Mouse (Mus musculus) forebrain, embryonic 11.5 days (tissue): Measurements from ENCODE around the gene Gm20388. TPM values are rescaled to one million over a fixed set of nuclear protein-coding genes. Genes with fewer than 3 reads are reported as not detected.
A peak's percentile ranks its signal among the peaks of the same experiment; 100 is the strongest.

Source experiments
- ATAC-seq: fragments of 200-750 bp; cut with Nextera tagmentation; replicated peaks from 2 replicates; pipeline ENCODE4 v1.8.0; 2017; ENCODE audit warnings: moderate TSS enrichment; ENCODE audit not compliant: low FRiP score
- DNase-seq: peaks from one replicate; pipeline ENCODE4 v3.0.0-alpha.2; 2017; ENCODE audit warnings: low spot score
- H3K27ac ChIP-seq: fragments of 300-500 bp; sonication (generic); 2 replicates; pipeline ENCODE4 v1.5.1; 2014; ENCODE audit warnings: low read depth, low read length
- H3K27me3 ChIP-seq: fragments of 300-500 bp; sonication (generic); 2 replicates; pipeline ENCODE4 v1.6.1; 2014; ENCODE audit warnings: mild to moderate bottlenecking, low read length, mixed read lengths; ENCODE audit not compliant: control insufficient read depth, insufficient read depth
- H3K36me3 ChIP-seq: fragments of 300-500 bp; sonication (generic); 2 replicates; pipeline ENCODE4 v1.6.1; 2014; ENCODE audit warnings: mild to moderate bottlenecking, low read length, moderate library complexity, mixed read lengths; ENCODE audit not compliant: control insufficient read depth, insufficient read depth
- H3K4me1 ChIP-seq: fragments of 300-500 bp; sonication (generic); replicated peaks from 2 replicates; pipeline ENCODE4 v1.6.1; 2014; ENCODE audit warnings: low read length, mixed read lengths; ENCODE audit not compliant: control insufficient read depth, insufficient read depth
- H3K4me2 ChIP-seq: fragments of 300-500 bp; sonication (generic); 2 replicates; pipeline ENCODE4 v1.6.1; 2014; ENCODE audit warnings: low read depth, mild to moderate bottlenecking, low read length, moderate library complexity, mixed read lengths; ENCODE audit not compliant: severe bottlenecking
- H3K4me3 ChIP-seq: fragments of 300-500 bp; sonication (generic); 2 replicates; pipeline ENCODE4 v1.5.1; 2014; ENCODE audit warnings: low read depth, low read length
- H3K9ac ChIP-seq: fragments of 300-500 bp; sonication (generic); 2 replicates; pipeline ENCODE4 v1.6.1; 2014; ENCODE audit warnings: low read length
- H3K9me3 ChIP-seq: fragments of 300-500 bp; sonication (generic); 2 replicates; pipeline ENCODE4 v1.6.1; 2016; ENCODE audit warnings: low read length, mixed read lengths; ENCODE audit not compliant: control insufficient read depth
- WGBS: fragments of 180-500 bp; shearing (Covaris S2); extraction: QIAGEN DNeasy Blood & Tissue Kit; methylation state at CpG from one replicate; pipeline ENCODE4 v1.1.7; 2014; 5-methylcytosine and 5-hydroxymethylcytosine counted together
- polyA plus RNA-seq: library from polyadenylated mRNA; unstranded; fragments of >200 nt; fragmentation: Nextera tagmentation; extraction: Ambion mirVana; gene quantifications from 2 replicates; pipeline ENCODE4 v1.2.1, GENCODE M21; 2014

Gene Gm20388
- polyA plus RNA-seq, 1 experiment from 2014 or later, result not detected

DNA sequence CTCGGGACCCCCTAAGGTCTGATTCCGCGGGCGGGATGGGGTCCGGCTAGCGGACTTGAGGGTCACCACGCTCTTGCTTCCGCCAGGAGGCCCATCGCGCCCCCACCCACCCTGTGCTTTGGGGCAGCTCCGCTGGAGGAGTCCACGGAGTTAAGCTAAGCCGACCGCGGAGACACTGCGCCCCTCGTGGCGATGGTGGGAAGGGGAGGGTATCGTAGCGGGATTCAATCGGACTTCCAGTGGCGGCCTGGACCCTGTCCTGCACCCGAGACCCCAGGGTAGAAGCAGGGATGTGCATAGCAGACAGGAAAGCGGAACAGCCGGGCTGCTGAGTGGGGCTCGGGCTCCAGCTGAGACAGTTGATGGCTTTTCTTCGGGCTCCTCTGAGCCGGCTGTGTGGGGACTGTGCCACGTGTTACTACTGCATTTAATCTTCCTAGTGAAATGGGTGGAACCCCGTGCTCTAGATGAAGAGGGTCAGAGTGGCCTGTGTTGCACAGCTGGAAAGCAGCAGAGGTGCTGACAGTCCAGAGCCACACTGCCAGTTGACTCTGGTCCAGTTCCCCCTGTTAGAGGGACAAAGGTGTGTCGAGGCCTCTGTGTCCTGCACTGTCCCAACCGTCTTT, 2320.2 kb downstream of the Gm20388 start:
- Histone ChIP-seq H3K4me2 (peak overlapping the region; percentile 88), H3K36me3 (no peaks in the 10 kb centered on the region), H3K4me1 (0 out of 2 replicates have a peak, but pooled peaks cover 3% of the 10 kb centered on the region), H3K27ac (no peak overlapping the region), H3K9ac (peak overlapping the region; percentile 45), H3K4me3 (peak overlapping the region; percentile 51), H3K27me3 (peaks cover 28% of the 10 kb centered on the region), H3K9me3 (no peaks in the 10 kb centered on the region)
- ATAC-seq (peak; percentile 70), DNase-seq (peak; percentile 91)
- 5% methylated on average over 32 of the region's 32 CpGs for whole genome bisulfite sequencing

DNA sequence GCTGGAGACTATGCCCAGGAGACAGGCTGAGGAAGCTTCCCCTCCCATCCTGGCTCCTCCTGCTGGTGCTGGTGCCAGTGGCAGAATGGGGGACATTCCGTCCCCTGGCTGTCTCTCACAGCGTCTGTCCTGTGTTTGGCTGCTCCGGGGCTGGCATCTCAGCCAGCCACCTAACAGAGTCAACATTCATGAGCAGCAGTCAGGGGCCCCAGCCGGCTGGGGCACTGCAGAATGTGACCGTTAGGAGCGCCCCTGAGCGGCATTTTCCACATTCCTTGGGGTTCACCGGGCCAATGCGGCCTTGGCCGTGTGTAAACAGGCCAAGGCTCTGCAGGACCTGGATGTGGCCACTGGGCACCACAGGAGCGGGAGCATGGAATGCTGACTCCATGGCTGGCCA, 2323.4 kb downstream of the Gm20388 start:
- 48% methylated on average over 11 of the region's 11 CpGs for WGBS
- Histone ChIP-seq H3K27me3 (peaks cover 21% of the 10 kb centered on the region), H3K9ac (no peak overlapping the region), H3K36me3 (no peaks in the 10 kb centered on the region), H3K27ac (no peak overlapping the region), H3K4me3 (no peak overlapping the region), H3K9me3 (no peaks in the 10 kb centered on the region), H3K4me1 (0 out of 2 replicates have a peak, but pooled peaks cover 3% of the 10 kb centered on the region), H3K4me2 (no peak overlapping the region)
- ATAC-seq (no peak), DNase-seq (no peak)

DNA sequence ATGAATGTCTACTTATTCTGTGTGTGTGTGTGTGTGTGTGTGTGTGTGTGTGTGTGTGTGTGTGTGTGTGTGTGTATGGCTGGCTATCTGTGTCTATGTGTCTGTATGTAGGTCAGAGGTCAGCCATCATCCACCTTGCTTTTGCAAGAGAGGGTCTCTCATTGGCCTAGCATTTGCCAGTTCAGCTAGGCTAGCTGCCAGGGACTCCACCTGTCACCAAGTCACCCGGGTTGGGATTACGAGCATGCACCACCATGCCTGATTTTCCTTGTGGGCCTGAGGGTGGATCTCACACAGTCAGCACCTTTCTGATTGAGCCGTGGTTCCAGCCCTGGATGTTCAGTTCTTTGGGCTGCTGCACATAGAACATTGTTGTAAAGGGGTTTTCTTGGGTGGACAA, 2325.9 kb downstream of the Gm20388 start:
- no peak for DNase-seq
- Histone ChIP-seq H3K4me1 (no peaks in the 10 kb centered on the region), H3K9ac (no peak overlapping the region), H3K36me3 (no peaks in the 10 kb centered on the region), H3K27ac (no peak overlapping the region), H3K27me3 (no peaks in the 10 kb centered on the region), H3K4me3 (no peak overlapping the region), H3K4me2 (no peak overlapping the region), H3K9me3 (no peaks in the 10 kb centered on the region)
- 84% methylated on average over 3 of the region's 3 CpGs for WGBS
- no peak for ATAC-seq

DNA sequence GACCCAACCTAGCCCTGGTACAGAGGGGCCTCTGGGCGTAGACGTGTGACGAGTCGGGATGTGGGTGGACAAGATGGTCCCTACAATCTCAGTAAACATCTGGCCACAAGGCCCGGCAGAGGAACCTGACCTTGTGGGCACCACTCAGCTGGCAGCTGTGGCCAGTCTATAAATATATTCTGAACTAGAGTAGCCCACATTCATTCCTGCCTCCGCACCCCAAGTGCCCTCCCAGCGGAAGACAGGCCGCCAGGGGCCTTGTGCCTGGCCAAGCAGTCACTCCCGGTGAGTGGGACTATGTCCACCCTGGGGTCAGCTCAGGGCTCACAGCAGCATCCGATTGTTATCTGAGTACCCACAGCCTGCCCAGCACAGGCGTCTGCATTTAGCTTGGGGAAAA, 2327.6 kb downstream of the Gm20388 start:
- H3K36me3 ChIP-seq, result no peaks in the 10 kb centered on the region
- 87% methylated on average over 11 of the region's 11 CpGs for WGBS
- no peaks in the 10 kb centered on the region for H3K9me3 ChIP-seq
- H3K4me2 ChIP-seq, result no peak overlapping the region
- DNase-seq, result no peak
- no peaks in the 10 kb centered on the region for H3K27me3 ChIP-seq
- H3K9ac ChIP-seq, result no peak overlapping the region
- H3K4me3 ChIP-seq, result no peak overlapping the region
- ATAC-seq, result no peak
- H3K27ac ChIP-seq, result no peak overlapping the region
- H3K4me1 ChIP-seq, result no peaks in the 10 kb centered on the region

DNA sequence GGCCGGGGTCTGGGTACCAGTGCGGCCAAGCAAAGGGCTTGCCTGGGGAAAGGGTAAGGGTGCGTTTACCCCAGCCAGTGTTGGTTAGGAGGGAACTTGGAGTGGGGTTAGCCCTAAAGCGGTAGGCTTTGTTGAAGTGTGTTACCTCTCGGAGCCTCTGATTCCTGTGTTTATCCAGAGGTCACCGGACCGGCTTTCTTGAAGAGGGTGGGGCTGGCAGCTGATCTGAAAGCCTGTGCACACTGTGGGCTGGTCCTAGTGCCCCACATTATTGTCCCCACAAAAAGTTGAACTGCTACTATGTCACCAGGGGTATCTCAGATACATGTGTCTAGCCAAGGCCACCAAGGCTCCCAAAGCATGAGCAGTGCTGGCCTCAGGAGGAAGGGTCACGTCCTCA, 2328.1 kb downstream of the Gm20388 start:
- no peak overlapping the region for H3K4me3 ChIP-seq
- no peaks in the 10 kb centered on the region for H3K4me1 ChIP-seq
- WGBS, result 82% methylated on average over 8 of the region's 8 CpGs
- no peaks in the 10 kb centered on the region for H3K36me3 ChIP-seq
- ATAC-seq (no peak), DNase-seq (no peak)
- no peak overlapping the region for H3K27ac ChIP-seq
- no peak overlapping the region for H3K9ac ChIP-seq
- no peaks in the 10 kb centered on the region for H3K9me3 ChIP-seq
- no peak overlapping the region for H3K4me2 ChIP-seq
- H3K27me3 ChIP-seq, result no peaks in the 10 kb centered on the region

DNA sequence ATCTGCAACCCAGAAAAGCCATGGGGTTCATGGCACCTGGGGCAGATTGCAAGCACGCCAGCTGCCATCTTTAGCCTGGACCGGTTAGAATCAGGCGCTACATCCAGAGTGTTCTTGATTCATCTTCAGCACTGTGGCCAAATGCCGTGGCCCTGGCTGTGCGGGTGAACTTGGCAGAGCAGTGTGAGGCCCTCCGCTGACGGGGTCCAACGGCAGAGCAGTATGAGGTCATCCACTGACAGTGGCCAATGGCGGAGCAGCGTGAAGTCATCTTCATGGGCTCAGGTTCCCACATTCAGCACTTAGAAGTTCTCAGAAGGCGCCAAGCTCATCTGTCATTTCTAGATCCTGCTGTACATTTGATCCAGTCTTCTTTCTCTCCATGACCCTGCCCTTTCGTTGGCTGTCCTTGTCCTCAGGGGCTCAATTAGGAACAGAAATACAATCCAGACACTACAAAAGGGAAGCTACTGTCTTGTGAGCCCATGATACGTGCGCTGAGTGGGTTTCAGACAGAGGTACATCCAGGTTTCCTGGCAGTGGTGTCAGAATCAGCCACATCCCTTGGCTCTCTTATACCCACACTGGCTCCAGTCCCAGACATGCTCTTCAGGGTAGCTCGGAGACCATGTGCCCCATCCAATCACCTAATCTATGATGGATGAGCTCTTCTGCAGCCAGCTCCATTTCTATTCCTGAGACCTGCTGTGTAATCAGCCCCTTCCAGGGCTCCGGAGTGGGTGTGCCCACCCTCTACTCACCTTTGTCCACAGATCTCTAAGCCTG, 2329.8 kb downstream of the Gm20388 start:
- H3K4me3 ChIP-seq, result no peak overlapping the region
- 91% methylated on average over 16 of the region's 16 CpGs for WGBS
- no peak for ATAC-seq
- H3K27ac ChIP-seq, result no peak overlapping the region
- no peak for DNase-seq
- H3K4me1 ChIP-seq, result no peaks in the 10 kb centered on the region
- H3K36me3 ChIP-seq, result no peaks in the 10 kb centered on the region
- no peaks in the 10 kb centered on the region for H3K27me3 ChIP-seq
- no peak overlapping the region for H3K4me2 ChIP-seq
- no peaks in the 10 kb centered on the region for H3K9me3 ChIP-seq
- no peak overlapping the region for H3K9ac ChIP-seq

DNA sequence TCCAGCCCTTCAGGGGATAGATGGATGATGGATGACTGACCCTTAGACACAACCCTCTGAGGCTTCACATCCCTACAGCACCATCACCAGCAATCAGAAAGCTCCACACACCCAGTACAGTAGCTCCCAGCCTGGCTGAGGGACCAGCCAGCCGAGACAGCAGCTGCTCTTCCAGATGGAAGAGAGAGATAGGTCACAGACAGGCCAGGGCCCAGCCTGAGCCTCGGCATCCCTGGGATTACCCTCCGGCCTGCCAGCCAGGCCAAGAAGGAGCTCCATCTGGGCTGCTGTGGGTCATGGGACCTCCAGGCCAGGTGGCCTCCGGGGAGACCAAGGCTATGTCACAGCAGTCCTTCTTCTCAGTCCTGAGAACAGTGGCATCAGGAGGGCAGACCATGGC, 2332.7 kb downstream of the Gm20388 start:
- no peaks in the 10 kb centered on the region for H3K9me3 ChIP-seq
- 92% methylated on average over 4 of the region's 4 CpGs for WGBS
- H3K4me2 ChIP-seq, result no peak overlapping the region
- no peak overlapping the region for H3K27ac ChIP-seq
- no peak for DNase-seq
- H3K9ac ChIP-seq, result no peak overlapping the region
- H3K4me1 ChIP-seq, result peaks cover 5% of the 10 kb centered on the region; the same call in 1 of the 2 replicates
- no peaks in the 10 kb centered on the region for H3K27me3 ChIP-seq
- H3K4me3 ChIP-seq, result no peak overlapping the region
- ATAC-seq, result no peak
- H3K36me3 ChIP-seq, result no peaks in the 10 kb centered on the region

DNA sequence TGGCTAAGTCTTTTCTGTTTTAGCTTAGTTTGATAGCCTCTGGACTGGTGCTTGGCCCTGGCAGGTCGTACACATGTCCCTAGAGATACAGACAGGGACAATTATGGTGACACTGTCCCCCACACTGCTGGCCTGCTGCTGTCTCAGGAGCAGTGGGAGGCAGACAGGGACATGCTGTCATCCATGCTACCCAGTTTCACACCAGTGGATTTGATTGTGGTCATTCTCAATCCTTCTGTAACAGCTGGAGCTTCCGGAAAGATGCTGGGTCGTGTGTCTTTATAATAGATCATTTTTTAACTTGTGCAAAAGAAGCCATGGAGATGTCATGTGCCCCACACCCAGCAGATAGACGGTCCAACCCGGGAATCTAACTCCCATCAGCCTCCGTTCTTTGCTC, 2334.5 kb downstream of the Gm20388 start:
- H3K9ac ChIP-seq, result no peak overlapping the region
- no peaks in the 10 kb centered on the region for H3K9me3 ChIP-seq
- no peaks in the 10 kb centered on the region for H3K36me3 ChIP-seq
- H3K4me2 ChIP-seq, result no peak overlapping the region
- no peak overlapping the region for H3K27ac ChIP-seq
- peaks cover 5% of the 10 kb centered on the region; the same call in 1 of the 2 replicates for H3K4me1 ChIP-seq
- no peak for DNase-seq
- WGBS, result 83% methylated on average over 6 of the region's 6 CpGs
- no peaks in the 10 kb centered on the region for H3K27me3 ChIP-seq
- H3K4me3 ChIP-seq, result no peak overlapping the region
- ATAC-seq, result no peak
